Mouse (Mus musculus) kidney, postnatal 10 days (tissue): ENCODE measurements at regions not wholly inside any gene's neighbourhood (a gene's known extent, or its start where the extent isn't known, plus 50 kb on each side); places are given as distances from the start of the nearest gene placed in this dataset.
A peak's percentile ranks its signal among the peaks of the same experiment; 100 is the strongest.

Experiments
- DNase-seq: peaks from one replicate; pipeline ENCODE4 v3.0.0; 2021; ENCODE audit warnings: mixed read lengths

- no peak for DNase-seq
These were observed 99.4 kb upstream of the Gpr12 start for GRCm38 (mm10) chr5:146684429-146684828.

- no peak for DNase-seq
These were observed 98.5 kb upstream of the Gpr12 start for GRCm38 (mm10) chr5:146683554-146683953.

- DNase-seq: no peak
These were observed 97.9 kb upstream of the Gpr12 start for GRCm38 (mm10) chr5:146682893-146683292.

DNA sequence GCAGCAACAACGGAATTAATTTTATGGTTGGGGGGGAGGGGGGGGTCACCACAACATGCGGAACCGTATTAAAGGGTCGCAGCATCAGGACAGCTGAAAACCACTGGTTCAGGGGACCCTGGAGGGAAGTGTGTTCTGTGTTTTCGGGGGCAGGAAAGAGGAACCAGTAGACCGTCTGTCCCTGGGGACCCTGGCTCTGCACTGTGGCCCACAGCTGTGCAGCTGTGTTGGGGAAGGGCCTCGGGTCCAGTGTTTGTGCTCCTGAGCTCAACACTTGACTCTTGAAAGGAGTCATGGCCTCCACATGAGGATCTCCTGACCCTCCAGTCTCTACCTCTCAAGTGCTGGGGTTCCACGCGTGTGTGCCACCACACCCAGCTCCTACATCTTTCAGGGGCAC lies 96.5 kb upstream of the Gpr12 start:
- no peak for DNase-seq

DNA sequence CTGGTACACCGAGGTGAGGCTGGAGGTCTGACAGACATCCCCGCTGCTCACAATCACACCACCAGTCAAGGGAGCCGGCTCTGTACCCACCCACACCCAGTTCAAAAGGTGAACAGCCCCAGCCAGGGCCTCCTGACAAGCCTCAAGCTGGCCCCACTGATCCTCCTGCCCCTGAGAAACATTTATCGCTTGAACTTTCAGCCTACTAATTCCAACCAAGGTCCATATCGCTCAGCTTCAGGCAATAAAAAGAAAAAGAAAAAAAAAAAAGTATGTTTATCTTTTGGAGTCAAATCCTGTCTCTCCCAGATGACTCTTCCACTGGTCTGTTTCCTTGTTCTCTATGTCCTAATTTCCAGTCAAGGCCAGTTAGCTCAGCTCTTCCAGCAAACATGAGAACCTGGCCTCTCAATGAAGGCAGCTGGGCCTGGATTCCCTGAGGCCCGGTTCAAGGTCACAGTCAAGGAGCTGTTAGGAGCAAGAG lies 94.2 kb upstream of the Gpr12 start:
- no peak for DNase-seq

GRCm38 (mm10) chr5:146678775-146679170 lies 93.7 kb upstream of the Gpr12 start:
- no peak for DNase-seq

GRCm38 (mm10) chr5:146678049-146678774 lies 93.2 kb upstream of the Gpr12 start:
- DNase-seq: no peak

GRCm38 (mm10) chr5:146677151-146677515 lies 92.1 kb upstream of the Gpr12 start:
- peak; percentile 30 for DNase-seq

DNA sequence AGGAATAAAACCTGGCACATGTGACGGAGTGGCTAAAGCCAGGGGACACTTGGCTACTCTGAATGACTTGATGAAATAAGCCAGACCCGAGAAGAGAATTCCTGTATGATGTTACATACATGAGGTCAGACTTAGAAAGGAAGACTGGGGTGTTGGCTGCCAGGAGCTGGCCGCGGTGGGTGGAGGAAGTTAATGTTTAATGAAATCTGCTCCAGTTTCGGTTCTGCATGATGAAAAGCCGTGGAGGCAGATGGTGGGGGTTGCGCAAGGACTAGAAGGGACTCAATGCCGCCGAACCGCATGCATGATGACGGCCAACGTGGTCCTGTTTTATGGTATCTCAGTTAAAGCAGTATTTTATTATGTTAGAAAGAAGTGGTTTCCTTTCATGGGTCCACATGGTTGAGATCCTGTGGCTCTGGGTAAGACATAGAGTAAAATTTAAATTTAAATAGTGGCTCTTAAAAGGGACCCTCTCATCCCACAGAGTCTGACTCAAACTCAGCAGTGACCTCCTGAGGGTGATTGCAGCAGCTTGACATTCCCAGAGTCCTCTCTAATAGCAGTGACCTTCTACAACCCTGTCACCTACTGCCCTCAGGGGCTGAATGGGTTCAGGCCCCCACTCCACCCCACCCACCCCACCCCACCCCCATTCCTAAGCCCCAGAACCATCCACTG lies 91.6 kb upstream of the Gpr12 start:
- DNase-seq: peak; percentile 83

DNA sequence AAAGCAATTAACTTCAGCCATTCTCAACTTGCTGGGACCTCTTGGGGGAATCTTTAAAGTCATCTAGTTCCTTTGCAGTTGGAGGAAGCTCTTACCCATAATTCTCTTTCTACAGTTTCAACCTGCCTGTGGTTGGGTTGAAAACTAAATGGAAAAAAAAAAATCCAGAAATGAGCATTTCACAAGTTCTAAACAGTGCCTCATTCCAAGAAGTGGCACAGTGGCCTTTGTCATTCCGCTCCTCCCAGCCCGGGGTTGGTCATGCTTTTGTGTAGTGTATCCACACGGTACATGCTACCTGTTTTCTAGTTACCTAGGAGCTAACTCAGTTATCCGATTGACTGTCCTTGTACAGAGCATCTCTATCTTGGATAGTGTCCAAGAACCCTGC lies 90.8 kb upstream of the Gpr12 start:
- no peak for DNase-seq

DNA sequence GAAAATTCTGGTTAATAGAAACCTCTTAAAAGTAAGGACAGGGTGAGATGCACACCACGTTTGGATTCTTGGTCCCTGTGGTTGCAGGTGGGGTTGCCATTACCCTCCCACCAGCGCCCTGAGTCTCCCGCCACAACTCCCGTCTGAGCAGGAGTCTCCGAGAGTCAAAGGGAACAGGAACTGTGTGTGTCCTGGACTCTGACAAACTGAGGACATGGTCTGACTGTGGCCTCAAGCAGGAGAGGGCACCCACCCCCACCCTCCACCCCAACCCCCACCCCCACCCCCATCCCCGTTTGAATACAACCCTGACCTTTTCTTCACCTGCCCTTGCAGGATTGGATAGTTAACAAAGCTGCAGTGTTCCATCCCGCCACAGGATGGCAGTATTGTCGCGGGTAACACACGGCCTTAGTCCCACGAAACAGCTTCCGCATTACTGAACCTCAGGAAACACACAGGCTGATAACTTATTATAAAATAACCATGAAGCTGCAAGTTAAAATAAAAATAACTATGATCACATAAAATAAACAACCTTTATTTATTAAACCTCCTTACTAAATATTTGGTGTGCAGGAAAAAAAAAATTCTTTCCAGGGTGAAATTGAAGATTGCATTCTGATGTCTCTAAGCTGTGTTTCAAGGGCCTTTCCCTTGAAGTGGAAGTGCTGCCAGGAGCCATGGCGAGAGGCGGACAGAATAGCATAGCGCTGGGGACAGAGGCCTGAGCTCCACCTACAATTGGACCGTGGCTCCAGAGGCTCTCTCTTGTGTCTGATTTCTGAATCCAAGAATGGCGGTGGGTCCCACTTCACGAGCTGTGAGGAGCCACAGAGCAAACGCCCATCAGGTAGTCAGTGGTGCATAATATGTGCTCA lies 90.2 kb upstream of the Gpr12 start:
- peak; percentile 87 for DNase-seq

GRCm38 (mm10) chr5:146661751-146662150 lies 76.7 kb upstream of the Gpr12 start:
- DNase-seq: no peak

- DNase-seq: no peak
These were observed 72.2 kb upstream of the Gpr12 start for GRCm38 (mm10) chr5:146657228-146657627.

GRCm38 (mm10) chr5:146655394-146655793 lies 70.4 kb upstream of the Gpr12 start:
- DNase-seq: no peak

- DNase-seq: no peak
These were observed 68.8 kb upstream of the Gpr12 start for GRCm38 (mm10) chr5:146653686-146654450.

- DNase-seq: no peak
These were observed 67.8 kb upstream of the Gpr12 start for GRCm38 (mm10) chr5:146652874-146653273.

DNA sequence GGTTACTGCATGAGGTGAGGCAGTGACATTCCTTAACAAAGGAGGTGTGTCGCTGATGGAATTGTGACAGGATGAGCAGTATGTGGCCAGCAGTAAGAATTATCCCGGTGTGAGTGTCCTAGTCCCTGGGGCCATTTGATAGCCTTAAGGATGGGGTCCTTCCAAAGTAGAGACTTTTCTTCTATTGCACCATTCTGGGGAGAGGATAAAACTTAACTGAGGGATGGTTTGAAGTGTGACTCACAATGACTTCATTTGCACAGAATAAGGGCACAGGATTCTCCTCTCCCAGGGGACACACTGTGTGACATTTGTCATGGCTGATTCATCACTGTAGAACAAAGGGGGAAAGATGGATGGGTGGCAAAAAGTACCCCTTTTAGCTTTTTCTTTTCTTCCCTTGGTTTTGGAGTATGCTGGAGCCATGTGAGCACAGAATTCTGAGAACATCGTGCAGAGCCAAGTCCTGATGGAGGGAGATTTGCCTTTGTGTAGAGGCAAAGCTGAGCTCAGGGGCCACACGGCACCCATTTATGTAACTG lies 63.6 kb upstream of the Gpr12 start:
- no peak for DNase-seq

- DNase-seq: no peak
These were observed 62.8 kb upstream of the Gpr12 start for GRCm38 (mm10) chr5:146647628-146648380.

DNA sequence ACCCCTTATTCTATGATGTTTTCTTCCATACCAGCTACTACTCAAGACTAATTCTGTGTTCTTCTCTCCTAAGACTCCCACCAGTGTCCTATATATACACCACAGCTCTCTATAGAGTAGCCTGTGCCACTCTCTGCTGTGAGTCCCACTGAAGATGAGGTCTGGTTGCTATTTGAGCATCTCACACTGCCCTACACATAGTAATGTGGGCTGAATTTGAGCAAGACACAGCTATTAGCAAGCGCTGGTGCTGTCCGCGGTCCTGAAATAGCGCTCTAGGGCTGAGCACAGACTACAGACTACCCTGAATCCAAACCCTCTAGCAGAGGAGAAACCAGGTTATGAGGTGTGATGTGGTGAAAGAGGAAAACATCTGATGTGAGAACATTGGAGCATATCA lies 59.5 kb upstream of the Gpr12 start:
- peak; percentile 92 for DNase-seq

- DNase-seq: no peak
These were observed 56.9 kb upstream of the Gpr12 start for GRCm38 (mm10) chr5:146641931-146642330.

DNA sequence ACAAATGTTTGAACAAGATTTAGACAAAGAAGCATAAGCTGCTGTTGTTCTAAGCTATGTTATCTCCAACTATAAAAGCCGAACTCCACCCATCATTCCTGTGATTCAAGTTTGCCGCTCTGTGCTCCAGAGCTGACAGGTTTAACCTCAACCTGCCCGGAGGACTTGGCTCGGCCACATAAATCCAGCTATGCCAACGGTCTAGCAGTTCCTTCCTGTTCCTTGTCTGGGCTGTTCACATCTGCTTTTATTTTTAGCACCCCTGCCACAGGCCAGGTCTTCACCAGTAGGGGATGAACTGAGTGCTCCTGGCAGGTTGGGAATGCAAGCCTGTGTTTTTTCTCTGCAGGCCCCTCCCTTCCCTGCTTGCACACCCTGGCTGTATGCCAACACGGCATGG lies 51.8 kb upstream of the Gpr12 start:
- no peak for DNase-seq
